Mouse (Mus musculus) forebrain, postnatal 0 days (tissue): ENCODE measurements around the gene Cebpzos. TPM values are rescaled to one million over a fixed set of nuclear protein-coding genes. Genes with fewer than 3 reads are reported as not detected.
A peak's percentile ranks its signal among the peaks of the same experiment; 100 is the strongest.

Experiments
- ATAC-seq: fragments of 200-750 bp; cut with Nextera tagmentation; 2 replicates; pipeline ENCODE4 v1.8.0; 2017; ENCODE audit warnings: mild to moderate bottlenecking, moderate library complexity
- DNase-seq: peaks from one replicate; pipeline ENCODE4 v3.0.0-alpha.2; 2015
- H3K27ac ChIP-seq: fragments of 300-500 bp; sonication (generic); 2 replicates; pipeline ENCODE4 v1.5.1; 2014; ENCODE audit warnings: low read depth, mild to moderate bottlenecking, antibody characterized with exemption, low read length, moderate library complexity, mixed read lengths
- H3K27me3 ChIP-seq: fragments of 300-500 bp; sonication (generic); 2 replicates; pipeline ENCODE4 v1.6.1; 2014; ENCODE audit warnings: mild to moderate bottlenecking, low read length, mixed read lengths; ENCODE audit not compliant: insufficient read depth
- H3K36me3 ChIP-seq: fragments of 300-500 bp; sonication (generic); 2 replicates; pipeline ENCODE4 v1.6.1; 2014; ENCODE audit warnings: mild to moderate bottlenecking, moderate library complexity; ENCODE audit not compliant: insufficient read depth
- H3K4me1 ChIP-seq: fragments of 300-500 bp; sonication (generic); 2 replicates; pipeline ENCODE4 v1.6.1; 2014; ENCODE audit warnings: antibody characterized with exemption; ENCODE audit not compliant: insufficient read depth
- H3K4me2 ChIP-seq: fragments of 300-500 bp; sonication (generic); 2 replicates; pipeline ENCODE4 v1.6.1; 2014; ENCODE audit warnings: low read depth, mild to moderate bottlenecking, moderate library complexity
- H3K4me3 ChIP-seq: fragments of 300-500 bp; sonication (generic); 2 replicates; pipeline ENCODE4 v1.5.1; 2014; ENCODE audit warnings: low read depth, low read length, mixed read lengths
- H3K9ac ChIP-seq: fragments of 300-500 bp; sonication (generic); 2 replicates; pipeline ENCODE4 v1.6.1; 2014; ENCODE audit warnings: mild to moderate bottlenecking
- H3K9me3 ChIP-seq: fragments of 300-500 bp; sonication (generic); 2 replicates; pipeline ENCODE4 v1.6.1; 2016; ENCODE audit warnings: low read length
- CTCF ChIP-seq: sonication (generic); IDR thresholded peaks from 2 replicates; pipeline ENCODE4 v1.5.1; 2016; ENCODE audit warnings: antibody characterized with exemption, control low read depth, low read depth
- WGBS: fragments of 180-500 bp; shearing (Covaris S2); extraction: QIAGEN DNeasy Blood & Tissue Kit; methylation state at CpG from one replicate; pipeline ENCODE4 v1.1.7; 2014; 5-methylcytosine and 5-hydroxymethylcytosine counted together
- polyA plus RNA-seq: library from polyadenylated mRNA; unstranded; fragments of >200 nt; fragmentation: Nextera tagmentation; extraction: Ambion mirVana; gene quantifications from 2 replicates; pipeline ENCODE4 v1.2.1, GENCODE M21; 2015
- total RNA-seq: library from RNA; depleted of rRNA; stranded (reverse); fragments of >200 nt; gene quantifications from 2 replicates; pipeline ENCODE4 v1.2.3, GENCODE M21; 2014; rRNA removed

Gene Cebpzos
- total RNA-seq (40.1 and 44.6 TPM in 2 replicates), polyA plus RNA-seq (127 and 147 TPM in 2 replicates)

DNA sequence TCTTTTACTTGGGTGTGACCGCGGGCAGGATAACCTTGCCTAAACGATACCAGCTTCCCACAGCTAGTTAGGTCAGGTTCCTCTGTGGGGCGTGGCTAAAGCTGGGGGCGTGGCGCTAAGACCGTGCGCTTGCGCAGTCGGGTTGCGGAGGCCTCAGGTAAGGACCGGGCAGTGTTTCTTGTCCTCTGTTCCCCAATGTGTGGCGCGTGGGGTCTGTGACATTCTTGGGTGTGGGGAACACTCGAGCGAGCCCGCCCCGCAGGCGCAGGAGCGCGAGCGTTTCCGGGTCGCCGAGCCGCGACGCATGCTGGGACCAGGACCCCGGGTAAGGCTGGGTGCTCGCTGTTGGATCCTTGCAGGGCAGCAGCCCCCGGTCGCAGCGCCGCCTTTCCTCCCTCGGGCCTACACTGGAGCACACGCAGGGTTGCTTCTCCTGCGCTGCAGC, at the start of gene Cebpzos:
TSS of gene Cebpzos (plus strand) at position 132 of the 445 bp plus-strand sequence.
- Histone ChIP-seq H3K36me3 (peaks cover 24% of the 10 kb centered on the region), H3K4me3 (peak within 1 kb of the TSS; percentile 62), H3K9me3 (no peaks in the 10 kb centered on the region), H3K9ac (peak within 1 kb of the TSS; percentile 74), H3K4me2 (peak within 1 kb of the TSS; percentile 70), H3K4me1 (peaks cover 10% of the 10 kb centered on the region), H3K27ac (peak within 1 kb of the TSS; percentile 79), H3K27me3 (no peaks in the 10 kb centered on the region)
- DNase-seq (peak; percentile 93), ATAC-seq (peak; percentile 95)
- under 1% methylated on average over 37 of the region's 37 CpGs for WGBS
- TF ChIP-seq CTCF = peak; percentile 33; the same call in 1 of the 2 replicates

DNA sequence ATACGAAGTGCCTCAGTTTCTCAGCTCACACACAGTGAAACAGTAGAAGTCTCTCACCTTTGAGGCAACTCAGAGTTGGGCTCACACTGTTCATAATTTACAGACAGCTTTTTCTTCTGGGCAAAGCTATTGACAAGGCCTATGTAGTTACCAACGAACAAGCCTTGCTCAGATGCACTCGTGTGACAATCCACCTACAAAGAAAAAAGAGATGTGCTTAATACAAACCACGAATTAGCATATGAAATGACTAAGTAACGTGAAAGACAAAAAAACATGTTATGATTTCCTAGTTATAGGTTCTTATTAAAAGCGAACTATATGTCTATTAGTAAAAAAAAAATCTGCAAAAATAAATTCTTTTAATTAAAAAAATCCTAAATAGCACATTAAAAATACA, 42.4 kb upstream of the Cebpzos start:
- H3K27me3 ChIP-seq = no peaks in the 10 kb centered on the region
- H3K9me3 ChIP-seq = no peaks in the 10 kb centered on the region
- no peak overlapping the region for H3K9ac ChIP-seq
- 85% methylated on average over 6 of the region's 6 CpGs for WGBS
- no peak overlapping the region for H3K4me2 ChIP-seq
- TF ChIP-seq CTCF = no peak
- H3K36me3 ChIP-seq = no peaks in the 10 kb centered on the region
- ATAC-seq (no peak), DNase-seq (no peak)
- H3K4me1 ChIP-seq = no peaks in the 10 kb centered on the region
- H3K27ac ChIP-seq = no peak overlapping the region
- H3K4me3 ChIP-seq = no peak overlapping the region

DNA sequence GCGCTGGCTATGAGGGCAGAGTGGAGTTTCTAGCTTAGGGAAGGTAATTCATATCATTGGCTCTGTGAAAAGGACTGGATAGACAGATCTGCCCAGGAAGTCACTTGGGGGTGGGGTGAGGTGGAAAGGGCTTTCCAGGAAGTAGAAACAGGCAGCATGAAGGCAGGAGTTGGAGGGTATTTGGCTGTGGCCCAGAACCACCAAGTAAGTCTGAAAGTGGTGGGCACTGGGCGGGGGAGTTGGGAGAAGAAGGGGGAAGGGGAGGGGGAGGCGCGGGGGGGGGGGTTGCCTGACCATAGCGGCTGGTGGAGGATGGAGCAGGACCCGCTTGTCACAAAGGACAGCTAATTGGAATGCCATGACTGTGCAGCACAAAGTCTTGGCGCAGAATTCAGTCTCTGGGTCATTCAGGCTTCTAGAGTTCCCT, 34.4 kb upstream of the Cebpzos start:
- H3K9me3 ChIP-seq = no peaks in the 10 kb centered on the region
- H3K9ac ChIP-seq = peak overlapping the region; percentile 25; the same call in 1 of the 2 replicates
- WGBS = 15% methylated on average over 6 of the region's 7 CpGs
- peak overlapping the region; percentile 66 for H3K4me2 ChIP-seq
- no peaks in the 10 kb centered on the region for H3K27me3 ChIP-seq
- H3K27ac ChIP-seq = peak overlapping the region; percentile 16; the same call in 1 of the 2 replicates
- peak; percentile 64 for ATAC-seq
- no peak for TF ChIP-seq CTCF
- peak overlapping the region; percentile 41 for H3K4me3 ChIP-seq
- peak; percentile 9 for DNase-seq
- no peaks in the 10 kb centered on the region for H3K36me3 ChIP-seq
- H3K4me1 ChIP-seq = 0 out of 2 replicates have a peak, but pooled peaks cover 3% of the 10 kb centered on the region

GRCm38 (mm10) chr17:78882401-78883112, 33.7 kb upstream of the Cebpzos start, which contains the start of gene Eif2ak2:
TSS of gene Eif2ak2 (minus strand) at chr17:78882573.
- peak; percentile 23 for DNase-seq
- 2% methylated on average over 28 of the region's 28 CpGs for WGBS
- peak within 1 kb of the TSS; percentile 16; the same call in 1 of the 2 replicates for H3K27ac ChIP-seq
- TF ChIP-seq CTCF = no peak
- no peaks in the 10 kb centered on the region for H3K27me3 ChIP-seq
- ATAC-seq = peak; percentile 91
- H3K9me3 ChIP-seq = no peaks in the 10 kb centered on the region
- H3K4me1 ChIP-seq = 0 out of 2 replicates have a peak, but pooled peaks cover 3% of the 10 kb centered on the region
- H3K4me3 ChIP-seq = peak within 1 kb of the TSS; percentile 41
- H3K9ac ChIP-seq = peak within 1 kb of the TSS; percentile 25
- peak within 1 kb of the TSS; percentile 66 for H3K4me2 ChIP-seq
- no peaks in the 10 kb centered on the region for H3K36me3 ChIP-seq

DNA sequence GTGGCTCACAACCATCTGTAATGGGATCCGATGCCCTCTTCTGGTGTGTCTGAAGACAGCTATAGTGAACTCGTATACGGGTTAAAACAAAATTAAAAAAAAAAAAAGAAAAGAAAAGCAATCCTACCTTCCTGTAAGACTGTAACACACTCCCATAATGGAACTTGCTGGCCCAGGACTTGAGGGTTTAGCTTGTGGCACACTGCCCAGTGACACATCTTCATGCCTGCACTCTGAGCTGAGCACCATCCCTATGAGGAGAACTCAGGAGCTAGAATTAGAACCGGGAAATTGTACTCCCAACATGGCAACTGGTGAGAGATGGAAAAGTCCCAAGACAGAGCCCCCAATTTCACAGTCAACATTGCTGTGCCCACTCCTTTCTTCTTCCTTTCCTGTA, 33.0 kb upstream of the Cebpzos start:
- DNase-seq = no peak
- no peaks in the 10 kb centered on the region for H3K36me3 ChIP-seq

DNA sequence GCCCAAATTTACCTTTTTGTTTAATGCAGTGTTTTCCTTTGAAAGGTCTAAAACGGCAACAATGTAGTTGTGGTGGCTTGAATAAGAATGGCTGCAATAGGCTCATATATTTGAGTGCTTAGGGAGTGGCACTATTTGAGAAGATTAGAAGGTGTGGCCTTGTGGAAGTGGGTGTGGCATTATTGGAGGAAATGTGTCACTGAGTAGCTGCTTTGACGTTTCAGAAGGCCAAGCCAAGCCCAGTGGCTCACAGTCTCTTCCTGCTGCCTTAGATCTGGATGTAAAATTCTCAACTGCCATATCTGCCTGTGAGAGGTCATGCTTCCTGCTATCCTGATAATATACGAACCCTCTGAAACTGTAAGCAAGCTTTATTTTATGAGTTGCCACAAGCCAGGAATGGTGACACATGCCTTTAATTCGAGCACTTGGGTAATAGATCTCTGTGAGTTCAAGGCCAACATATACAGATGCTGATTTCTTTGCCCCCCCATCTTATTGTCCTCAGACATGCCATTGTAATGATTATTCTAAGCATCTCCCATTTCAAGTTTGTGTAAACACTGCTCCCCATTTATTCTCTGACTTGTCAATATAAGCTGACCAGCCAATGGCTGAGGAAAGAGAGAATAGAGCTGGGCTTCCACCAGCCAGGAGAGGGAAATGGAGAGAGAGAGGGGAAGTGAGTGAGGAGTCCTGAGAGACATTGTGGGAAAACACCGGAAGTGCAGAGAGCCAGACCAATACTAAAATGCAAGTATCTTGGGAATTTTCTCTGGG, 30.8 kb upstream of the Cebpzos start:
- no peak for TF ChIP-seq CTCF
- H3K9me3 ChIP-seq = no peaks in the 10 kb centered on the region
- 86% methylated on average over 5 of the region's 5 CpGs for WGBS
- no peaks in the 10 kb centered on the region for H3K36me3 ChIP-seq
- H3K9ac ChIP-seq = no peak overlapping the region
- 0 out of 2 replicates have a peak, but pooled peaks cover 3% of the 10 kb centered on the region for H3K4me1 ChIP-seq
- ATAC-seq = no peak
- no peak overlapping the region for H3K4me2 ChIP-seq
- no peak overlapping the region for H3K27ac ChIP-seq
- DNase-seq = no peak
- no peaks in the 10 kb centered on the region for H3K27me3 ChIP-seq
- no peak overlapping the region for H3K4me3 ChIP-seq

More for the DNA sequence above, 33.0 kb upstream of the Cebpzos start:
- no peak overlapping the region for H3K4me3 ChIP-seq
- no peak overlapping the region for H3K27ac ChIP-seq
- no peak overlapping the region for H3K4me2 ChIP-seq
- no peaks in the 10 kb centered on the region for H3K27me3 ChIP-seq
- no peak for ATAC-seq
- H3K9ac ChIP-seq = no peak overlapping the region
- WGBS = 85% methylated on average over 4 of the region's 4 CpGs
- no peak for TF ChIP-seq CTCF
- no peaks in the 10 kb centered on the region for H3K9me3 ChIP-seq
- 0 out of 2 replicates have a peak, but pooled peaks cover 3% of the 10 kb centered on the region for H3K4me1 ChIP-seq

DNA sequence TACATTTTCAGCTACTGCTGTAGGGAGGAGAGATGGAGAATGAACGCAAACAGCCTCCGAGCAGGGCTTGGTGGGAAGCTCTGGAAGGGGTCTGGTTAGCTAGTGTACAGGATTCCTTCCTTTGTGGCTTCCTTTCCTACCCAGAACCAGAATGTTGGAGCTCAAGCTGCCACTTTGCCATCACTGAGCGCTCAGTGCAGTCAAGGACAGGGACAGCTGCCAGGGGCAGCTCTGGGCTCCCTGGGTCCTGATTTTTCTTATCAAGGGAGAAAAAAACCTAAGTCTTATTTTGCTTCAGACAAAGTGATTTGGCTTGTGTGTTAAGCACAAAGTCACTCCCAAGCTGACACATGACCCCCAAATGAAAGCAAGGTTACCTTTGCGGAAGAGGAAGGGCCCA, 27.7 kb upstream of the Cebpzos start:
- H3K27ac ChIP-seq = no peak overlapping the region
- no peak overlapping the region for H3K4me3 ChIP-seq
- H3K27me3 ChIP-seq = no peaks in the 10 kb centered on the region
- ATAC-seq (no peak), DNase-seq (no peak)
- H3K9ac ChIP-seq = no peak overlapping the region
- H3K4me2 ChIP-seq = no peak overlapping the region
- WGBS = 76% methylated on average over 4 of the region's 4 CpGs
- no peak for TF ChIP-seq CTCF
- H3K4me1 ChIP-seq = no peaks in the 10 kb centered on the region
- no peaks in the 10 kb centered on the region for H3K36me3 ChIP-seq
- H3K9me3 ChIP-seq = no peaks in the 10 kb centered on the region
